Mouse (Mus musculus) bone marrow, adult 2 months (tissue): ENCODE measurements around the gene Clcn1. TPM values are rescaled to one million over a fixed set of nuclear protein-coding genes. Genes with fewer than 3 reads are reported as not detected.

Experiments
- H3K27ac ChIP-seq: fragments of 200-500 bp; 2 replicates; pipeline ENCODE4 v1.5.1; 2012; ENCODE audit warnings: low read depth, mild to moderate bottlenecking, control low read depth, inconsistent platforms, low read length; ENCODE audit not compliant: control insufficient read depth, poor library complexity, insufficient read depth
- H3K4me1 ChIP-seq: fragments of 200-500 bp; 2 replicates; pipeline ENCODE4 v1.6.1; 2011; ENCODE audit warnings: low read length; ENCODE audit not compliant: control insufficient read depth, insufficient read depth
- H3K4me3 ChIP-seq: fragments of 200-500 bp; replicated peaks from 2 replicates; pipeline ENCODE3; 2011; ENCODE audit warnings: mild to moderate bottlenecking, low read depth, low read length, control low read depth; ENCODE audit not compliant: control insufficient read depth
- CTCF ChIP-seq: fragments of 200-500 bp; IDR thresholded peaks from 2 replicates; pipeline ENCODE4 v1.5.1; 2011; ENCODE audit warnings: low read length, control low read depth; ENCODE audit not compliant: control insufficient read depth, insufficient read depth
- POLR2A ChIP-seq: fragments of 200-500 bp; IDR thresholded peaks from 2 replicates; pipeline ENCODE4 v1.6.1; 2011; ENCODE audit warnings: low read depth, mild to moderate bottlenecking, control low read depth, low read length, borderline replicate concordance; ENCODE audit not compliant: control insufficient read depth
- WGBS: fragments of 180-500 bp; shearing (Covaris S2); methylation state at CpG from one replicate; pipeline ENCODE4 v1.1.7; 2018; 5-methylcytosine and 5-hydroxymethylcytosine counted together
- polyA plus RNA-seq: library from polyadenylated mRNA; stranded (reverse); fragments of >200 nt; gene quantifications from 2 replicates; pipeline ENCODE4 v1.2.4, GENCODE M21; 2011; ENCODE audit warnings: low replicate concordance; ENCODE audit not compliant: missing spikeins, insufficient read depth, insufficient read length

Clcn1 gene
- polyA plus RNA-seq, 1 experiment: 2.1 TPM

DNA sequence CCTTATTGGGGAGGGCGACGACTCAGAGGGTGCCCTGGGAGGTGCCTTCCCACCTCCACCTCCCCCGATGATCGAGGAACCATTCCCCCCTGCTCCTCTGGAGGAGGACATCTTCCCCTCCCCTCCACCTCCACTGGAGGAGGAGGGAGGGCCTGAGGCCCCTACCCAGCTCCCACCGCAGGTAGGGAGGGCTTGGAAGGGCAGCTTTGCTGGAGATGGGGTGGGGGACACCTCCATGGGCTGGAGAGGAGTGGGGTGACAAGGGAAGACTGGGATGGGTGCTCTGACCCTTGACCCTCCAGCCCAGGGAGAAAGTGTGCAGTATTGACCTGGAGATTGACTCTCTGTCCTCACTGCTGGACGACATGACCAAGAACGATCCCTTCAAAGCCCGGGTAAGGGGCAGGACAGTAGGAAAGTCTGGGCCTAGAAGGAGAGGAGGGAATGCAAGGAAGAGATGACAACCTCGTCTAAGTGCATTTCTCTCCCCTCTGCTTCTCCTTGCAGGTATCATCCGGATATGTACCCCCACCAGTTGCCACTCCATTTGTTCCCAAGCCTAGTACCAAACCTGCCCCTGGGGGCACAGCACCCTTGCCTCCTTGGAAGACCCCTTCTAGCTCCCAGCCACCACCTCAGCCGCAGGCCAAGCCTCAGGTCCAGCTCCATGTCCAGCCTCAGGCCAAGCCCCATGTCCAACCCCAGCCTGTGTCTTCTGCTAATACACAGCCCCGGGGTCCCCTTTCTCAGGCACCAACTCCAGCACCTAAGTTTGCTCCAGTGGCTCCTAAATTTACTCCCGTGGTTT is 64.7 kb downstream of the Clcn1 start:
- Histone ChIP-seq H3K27ac (peak overlapping the region; percentile 93), H3K4me1 (peaks cover 1% of the 10 kb centered on the region; the same call in 1 of the 2 replicates), H3K4me3 (peak overlapping the region; percentile 88)
- WGBS: 19% methylated on average over 13 of the region's 13 CpGs
- TF ChIP-seq POLR2A (0 out of 2 replicates have a peak, but pooled peaks have one; percentile 18), CTCF (no peak)

DNA sequence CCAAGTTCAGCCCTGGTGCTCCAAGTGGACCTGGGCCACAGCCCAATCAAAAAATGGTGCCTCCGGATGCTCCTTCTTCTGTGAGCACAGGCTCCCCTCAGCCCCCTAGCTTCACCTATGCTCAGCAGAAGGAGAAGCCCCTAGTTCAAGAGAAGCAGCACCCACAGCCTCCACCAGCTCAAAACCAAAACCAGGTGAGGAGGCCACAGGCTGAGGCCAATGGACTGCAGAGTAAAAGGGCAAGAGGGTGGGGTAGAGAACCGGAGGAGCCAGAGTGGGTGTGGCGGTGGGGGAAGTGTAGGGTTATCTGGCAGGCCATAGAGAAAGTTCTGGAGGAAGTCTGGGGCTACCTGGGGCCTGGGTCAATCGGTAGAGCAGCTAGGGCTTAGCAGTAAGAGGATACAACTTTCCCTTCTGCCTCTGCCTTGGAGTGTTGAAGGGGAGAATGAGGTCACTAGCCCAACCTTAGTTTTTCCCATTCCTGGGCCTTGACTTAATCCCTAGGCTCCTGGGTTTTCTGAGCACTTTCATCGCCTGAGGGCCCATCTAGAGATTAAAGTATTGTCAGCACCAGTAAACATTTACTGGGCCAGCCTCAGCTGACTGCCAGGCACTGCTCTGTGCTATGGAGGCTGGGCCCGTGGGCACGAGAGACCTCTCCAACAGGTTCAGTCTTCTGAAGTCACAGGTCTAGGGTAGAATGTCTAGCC is 65.4 kb downstream of the Clcn1 start:
- TF ChIP-seq POLR2A: no peak
- no peak for TF ChIP-seq CTCF
- Histone ChIP-seq H3K27ac (peak overlapping the region; percentile 93), H3K4me1 (peaks cover 1% of the 10 kb centered on the region; the same call in 1 of the 2 replicates), H3K4me3 (peak overlapping the region; percentile 88)
- WGBS: 23% methylated on average over 7 of the region's 7 CpGs

DNA sequence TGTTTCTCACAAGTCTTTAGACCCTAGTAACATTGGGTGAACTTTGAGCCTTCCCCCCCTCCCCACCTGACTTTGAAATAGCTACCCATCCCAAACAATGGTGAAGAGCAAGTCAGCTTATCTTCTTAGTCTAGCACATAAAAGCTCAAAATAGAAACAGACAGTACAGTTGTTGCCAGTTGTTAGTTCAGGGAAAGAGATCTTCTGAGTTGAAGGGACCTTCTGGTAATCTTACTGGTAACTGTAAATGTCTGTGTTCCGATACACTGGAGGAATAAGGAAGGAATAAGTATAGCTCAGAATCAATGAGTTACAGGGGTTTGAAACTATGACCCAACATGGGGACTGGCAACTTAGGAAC is 66.0 kb downstream of the Clcn1 start:
- 37% methylated on average over 1 of the region's 1 CpGs for WGBS
- TF ChIP-seq CTCF: no peak
- no peak for TF ChIP-seq POLR2A
- Histone ChIP-seq H3K27ac (peak overlapping the region; percentile 93), H3K4me3 (peak overlapping the region; percentile 88), H3K4me1 (peaks cover 1% of the 10 kb centered on the region; the same call in 1 of the 2 replicates)

DNA sequence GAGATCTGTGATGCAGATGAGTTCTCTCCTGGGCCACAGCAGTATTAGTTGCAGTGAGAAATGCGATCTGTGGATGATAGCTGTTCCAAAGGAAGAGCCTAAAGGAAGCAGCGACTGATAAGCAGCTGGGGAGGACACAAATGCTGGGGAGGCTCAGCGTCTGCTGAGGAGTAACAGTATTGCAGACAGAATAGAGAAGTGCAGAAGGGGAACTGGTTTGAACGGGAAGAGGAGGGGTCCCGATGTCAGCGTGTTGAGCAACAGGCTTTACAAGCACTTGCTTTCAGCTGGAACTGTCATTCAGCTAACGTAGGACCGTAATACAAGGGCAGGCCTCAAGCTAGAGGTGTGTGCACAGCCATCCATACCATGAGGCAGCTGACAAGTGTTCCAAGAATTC is 66.7 kb downstream of the Clcn1 start:
- no peak; the same call in 1 of the 2 replicates for TF ChIP-seq POLR2A
- TF ChIP-seq CTCF: no peak
- Histone ChIP-seq H3K27ac (peak overlapping the region; percentile 57), H3K4me1 (peaks cover 1% of the 10 kb centered on the region; the same call in 1 of the 2 replicates), H3K4me3 (peak overlapping the region; percentile 42)
- 6% methylated on average over 8 of the region's 8 CpGs for WGBS

DNA sequence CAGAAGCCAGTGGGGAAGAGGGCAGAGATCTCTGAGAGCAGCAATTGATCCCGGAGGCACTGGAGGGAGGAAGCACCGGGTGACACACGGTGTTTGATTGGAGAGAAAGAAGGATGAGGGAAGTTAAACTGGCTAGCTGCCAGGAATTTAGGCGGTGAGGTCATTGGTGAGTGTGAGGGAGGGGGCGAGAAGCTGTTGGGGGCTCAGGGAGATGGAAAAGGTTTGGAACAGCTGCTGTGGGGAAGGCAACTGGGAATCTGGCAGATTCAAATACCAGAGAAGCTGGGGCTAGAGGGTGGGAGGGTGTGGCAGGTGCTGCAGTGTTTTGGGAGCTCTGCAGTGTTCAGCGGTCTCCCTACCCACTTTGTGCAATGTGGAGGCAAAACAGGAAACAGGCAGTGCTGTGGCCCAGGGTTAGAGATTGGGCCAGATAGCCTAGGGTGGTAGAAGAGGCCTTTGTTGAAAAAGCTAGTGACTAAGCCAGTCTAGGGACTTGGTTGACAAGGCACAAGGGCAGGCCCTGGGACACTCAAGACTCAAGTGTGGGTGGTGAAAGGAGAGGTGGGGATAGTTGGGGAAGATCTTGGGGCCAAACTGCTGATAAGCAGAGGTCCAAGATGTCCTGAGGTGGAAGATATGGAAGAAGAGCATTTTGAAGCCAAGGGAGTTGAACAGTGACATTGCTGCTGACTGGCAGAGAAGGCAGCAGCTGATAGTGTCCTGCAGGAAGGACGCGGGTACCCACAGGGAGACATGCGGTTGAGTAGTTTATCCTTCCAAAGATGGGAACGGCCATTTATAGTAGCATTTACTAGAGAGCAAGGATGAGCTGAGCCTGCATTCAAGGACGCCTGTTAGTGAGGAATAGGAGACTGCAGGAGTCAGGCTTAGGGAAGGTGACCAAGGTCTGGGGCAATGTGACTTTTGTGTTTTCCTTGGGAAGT is 67.9 kb downstream of the Clcn1 start:
- Histone ChIP-seq H3K27ac (peak overlapping the region; percentile 27), H3K4me1 (peaks cover 1% of the 10 kb centered on the region; the same call in 1 of the 2 replicates), H3K4me3 (peak overlapping the region; percentile 55)
- WGBS: 11% methylated on average over 11 of the region's 11 CpGs
- TF ChIP-seq POLR2A (no peak), CTCF (no peak)

DNA sequence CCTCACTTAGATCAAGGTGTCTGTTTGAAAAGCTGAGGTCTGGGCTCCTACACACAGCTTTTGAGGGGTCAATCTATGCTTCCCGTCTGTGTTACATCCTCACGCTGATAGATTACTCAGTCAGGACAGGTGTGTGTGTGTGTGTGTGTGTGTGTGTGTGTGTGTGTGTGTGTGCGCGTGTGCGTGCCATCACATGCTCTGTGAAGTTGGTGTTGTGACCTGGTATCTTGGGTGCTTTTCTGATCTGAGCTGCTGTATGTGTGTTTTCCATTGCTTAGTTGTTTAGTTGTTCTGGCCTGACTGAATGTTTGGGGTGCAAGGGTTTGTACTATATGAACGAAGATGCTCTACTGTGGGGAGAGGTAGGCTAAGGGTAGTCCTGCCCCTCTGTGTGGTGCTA is 68.9 kb downstream of the Clcn1 start:
- H3K27ac ChIP-seq: no peak overlapping the region
- 75% methylated on average over 6 of the region's 6 CpGs for WGBS
- TF ChIP-seq CTCF (no peak), POLR2A (no peak)
- H3K4me3 ChIP-seq: no peak overlapping the region
- H3K4me1 ChIP-seq: peaks cover 1% of the 10 kb centered on the region; the same call in 1 of the 2 replicates

DNA sequence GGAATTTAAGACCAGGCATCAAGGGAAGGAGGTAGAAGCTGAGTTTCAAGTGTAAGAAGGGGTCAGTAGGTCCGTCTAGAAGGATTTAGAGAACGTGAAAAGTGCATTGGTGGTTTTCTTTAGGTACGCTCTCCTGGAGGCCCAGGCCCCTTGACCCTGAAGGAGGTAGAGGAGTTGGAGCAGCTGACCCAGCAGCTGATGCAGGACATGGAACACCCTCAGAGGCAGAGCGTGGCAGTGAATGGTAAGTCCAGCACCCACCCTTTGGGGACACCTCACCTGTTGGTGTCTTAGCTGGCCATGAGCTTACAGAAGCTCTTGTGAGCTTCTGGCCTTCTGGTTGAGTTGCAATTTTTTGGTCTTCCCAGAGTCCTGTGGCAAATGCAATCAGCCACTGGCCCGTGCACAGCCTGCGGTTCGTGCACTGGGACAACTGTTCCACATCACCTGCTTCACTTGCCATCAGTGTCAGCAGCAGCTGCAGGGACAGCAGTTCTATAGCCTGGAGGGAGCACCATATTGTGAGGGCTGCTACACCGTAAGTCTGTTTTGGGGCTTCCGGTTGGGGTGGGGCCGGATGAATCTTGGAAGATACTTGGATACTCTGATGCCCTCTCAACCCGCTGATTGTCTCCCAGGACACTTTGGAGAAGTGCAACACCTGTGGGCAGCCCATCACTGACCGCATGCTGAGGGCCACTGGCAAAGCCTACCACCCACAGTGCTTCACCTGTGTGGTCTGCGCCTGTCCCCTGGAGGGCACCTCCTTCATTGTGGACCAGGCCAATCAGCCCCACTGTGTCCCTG is 69.5 kb downstream of the Clcn1 start:
- peaks cover 1% of the 10 kb centered on the region; the same call in 1 of the 2 replicates for H3K4me1 ChIP-seq
- H3K4me3 ChIP-seq: no peak overlapping the region
- H3K27ac ChIP-seq: no peak overlapping the region
- TF ChIP-seq CTCF: no peak
- TF ChIP-seq POLR2A: no peak
- 87% methylated on average over 13 of the region's 13 CpGs for WGBS
